Mouse (Mus musculus) E14TG2a.4 (cell line): ENCODE data around the gene Aff3.

Source experiments
- CTCF ChIP-seq: conservative IDR thresholded peaks from 2 replicates; pipeline ENCODE4 v1.5.1; 2014; ENCODE audit warnings: low read length
- NANOG ChIP-seq: IDR thresholded peaks from 2 replicates; pipeline ENCODE4 v1.6.1; 2014; ENCODE audit warnings: borderline replicate concordance, low read length, mixed read lengths

DNA sequence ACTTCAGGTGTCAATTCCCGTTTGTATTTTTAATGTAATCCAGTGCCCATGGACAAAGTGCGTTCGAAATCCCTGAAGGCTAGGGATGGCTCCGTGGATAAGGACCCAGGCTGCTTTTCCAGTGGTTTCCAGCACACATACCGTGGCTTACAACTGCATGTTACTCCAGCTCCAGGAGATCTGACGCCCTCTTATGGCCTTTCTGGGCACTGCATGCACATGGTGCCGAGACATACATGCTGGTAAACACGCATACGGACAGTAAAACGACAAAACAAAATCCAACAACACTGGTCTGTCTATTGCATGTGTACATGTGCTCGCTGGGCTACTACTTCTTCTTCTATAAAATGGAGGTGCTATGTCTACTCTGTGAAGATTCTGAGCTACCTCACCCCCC is 357.5 kb downstream of the Aff3 start:
- TF ChIP-seq CTCF: peak; percentile 64
- no peak for TF ChIP-seq NANOG
